Mouse (Mus musculus) cerebellum, adult 2 months (tissue): ENCODE data around the gene Hhatl. TPM values are rescaled to one million over a fixed set of nuclear protein-coding genes. Genes with fewer than 3 reads are reported as not detected.

Source experiments
- DNase-seq, 2 experiments: peaks; one replicate each; pipeline ENCODE4 v3.0.0; 2021
- H3K27ac ChIP-seq: fragments of 200-500 bp; 2 replicates; pipeline ENCODE4 v1.5.1; 2012; ENCODE audit warnings: low read length, control low read depth, inconsistent platforms; ENCODE audit not compliant: insufficient read depth
- H3K27me3 ChIP-seq: fragments of 200-500 bp; 2 replicates; pipeline ENCODE4 v1.6.1; 2012; ENCODE audit warnings: inconsistent platforms, mild to moderate bottlenecking, low read length, moderate library complexity; ENCODE audit not compliant: control insufficient read depth, insufficient read depth
- H3K4me1 ChIP-seq: fragments of 200-500 bp; 2 replicates; pipeline ENCODE4 v1.6.1; 2011; ENCODE audit warnings: low read length; ENCODE audit not compliant: control insufficient read depth, insufficient read depth
- H3K4me3 ChIP-seq: fragments of 200-500 bp; replicated peaks from 2 replicates; pipeline ENCODE3; 2011; ENCODE audit warnings: mild to moderate bottlenecking, low read depth, low read length, control low read depth; ENCODE audit not compliant: insufficient read depth
- CTCF ChIP-seq: fragments of 200-500 bp; IDR thresholded peaks from 2 replicates; pipeline ENCODE4 v1.5.1; 2011; ENCODE audit warnings: low read depth, mild to moderate bottlenecking, control low read depth, low read length, moderate library complexity, borderline replicate concordance; ENCODE audit not compliant: insufficient read depth
- POLR2A ChIP-seq: fragments of 200-500 bp; IDR thresholded peaks from 2 replicates; pipeline ENCODE4 v1.6.1; 2011; ENCODE audit warnings: low read length, control low read depth, borderline replicate concordance; ENCODE audit not compliant: insufficient read depth
- WGBS: fragments of 180-500 bp; shearing (Covaris S2); methylation state at CpG from one replicate; pipeline ENCODE4 v1.1.7; 2018; 5-methylcytosine and 5-hydroxymethylcytosine counted together
- polyA plus RNA-seq: library from polyadenylated mRNA; depleted of rRNA; stranded (reverse); fragments of >200 nt; gene quantifications from 2 replicates; pipeline ENCODE4 v1.2.3, GENCODE M21; 2012

The Hhatl gene
- polyA plus RNA-seq, 1 experiment: 43.9 TPM

DNA sequence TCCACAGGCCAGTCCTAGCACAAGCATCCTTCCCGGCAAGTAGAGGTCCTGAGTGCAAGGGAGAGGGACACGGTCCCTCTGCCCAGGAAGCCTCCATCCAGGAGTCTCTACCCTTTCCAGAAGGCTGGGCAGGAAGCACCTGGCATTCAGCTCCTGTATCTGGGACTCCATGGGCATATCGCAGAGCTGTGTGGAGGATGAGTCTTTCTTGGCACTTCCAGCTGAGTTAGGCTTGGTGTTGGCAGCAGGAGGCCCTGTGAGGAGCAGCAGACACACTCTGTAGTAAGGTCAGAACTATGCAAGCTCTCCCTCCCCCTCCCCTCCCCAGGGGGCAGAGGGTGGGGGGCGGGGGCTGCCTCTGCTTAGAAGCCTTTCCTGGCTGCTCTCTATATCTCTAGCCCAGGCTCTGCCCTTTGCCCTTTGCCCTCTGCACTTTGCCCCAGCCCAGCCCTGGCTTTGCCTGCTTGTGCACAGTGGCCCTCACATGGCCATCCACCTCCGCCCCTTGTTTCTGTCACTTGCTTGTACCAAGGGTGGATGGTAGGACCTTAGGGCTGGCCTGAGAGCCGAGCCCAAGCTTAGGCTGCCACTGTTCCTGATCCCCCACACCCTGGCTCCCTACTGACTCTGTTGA lies 6.7 kb upstream of the Hhatl start:
- Histone ChIP-seq H3K4me3 (no peak overlapping the region), H3K27me3 (no peaks in the 10 kb centered on the region), H3K4me1 (peaks cover 9% of the 10 kb centered on the region), H3K27ac (no peak overlapping the region)
- WGBS: 59% methylated on average over 6 of the region's 6 CpGs
- no peak for DNase-seq
- TF ChIP-seq POLR2A (no peak), CTCF (no peak)

DNA sequence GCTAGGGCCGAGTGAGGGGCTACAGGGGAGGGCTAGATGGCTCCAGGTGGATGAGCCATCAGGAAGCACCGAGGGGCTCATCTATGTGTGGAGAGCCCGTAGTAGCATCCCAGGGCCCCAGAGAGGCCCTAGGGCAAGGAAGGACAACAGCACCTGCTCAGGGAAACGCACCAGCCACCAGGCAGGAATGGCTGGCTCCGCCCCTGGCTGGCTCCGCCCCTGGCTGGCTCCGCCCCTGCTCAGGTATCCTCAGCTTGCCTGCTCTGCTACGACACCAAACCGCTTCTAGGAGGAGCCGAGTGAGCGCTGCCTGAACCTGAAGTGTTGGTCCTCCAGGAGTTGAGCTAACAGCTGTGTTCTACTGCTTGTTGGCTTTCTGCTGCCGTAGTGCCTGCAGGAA lies 5.4 kb upstream of the Hhatl start:
- Histone ChIP-seq H3K27ac (no peak overlapping the region), H3K4me1 (peaks cover 9% of the 10 kb centered on the region), H3K27me3 (no peaks in the 10 kb centered on the region), H3K4me3 (no peak overlapping the region)
- TF ChIP-seq CTCF: no peak
- TF ChIP-seq POLR2A: no peak
- no peak for DNase-seq
- 68% methylated on average over 12 of the region's 12 CpGs for WGBS

DNA sequence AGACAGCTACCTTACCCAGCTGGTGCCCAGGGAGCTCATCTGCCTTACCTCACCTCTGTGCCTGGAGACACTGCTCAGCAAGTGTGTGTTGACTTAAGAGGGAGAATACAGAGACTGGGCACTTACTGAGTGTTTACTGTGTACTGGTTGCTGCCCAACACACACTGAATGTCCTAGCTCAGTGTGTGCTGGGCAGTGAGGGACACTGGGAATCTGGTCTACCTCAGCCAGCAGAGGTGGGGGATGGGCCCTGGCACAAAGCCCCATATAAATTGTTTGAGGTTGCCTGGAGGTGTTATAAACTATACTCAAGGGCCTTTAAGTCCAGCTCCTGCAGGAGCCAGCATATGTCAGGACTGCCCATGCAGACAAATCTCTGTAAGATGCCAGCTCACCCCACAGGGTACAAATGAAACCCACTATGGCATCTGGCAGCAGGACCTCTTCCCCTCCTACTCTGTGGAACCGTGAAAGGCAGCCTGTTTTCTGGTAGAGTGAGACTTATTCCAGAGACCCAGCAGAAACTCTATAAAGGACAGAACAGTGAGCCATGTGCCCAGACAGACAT lies 2.7 kb upstream of the Hhatl start:
- Histone ChIP-seq H3K27me3 (no peaks in the 10 kb centered on the region), H3K27ac (no peak overlapping the region), H3K4me1 (peaks cover 17% of the 10 kb centered on the region), H3K4me3 (no peak overlapping the region)
- 8% methylated on average over 1 of the region's 1 CpGs for WGBS
- peak in 1 of 2 experiments; percentile 21 for DNase-seq
- no peak for TF ChIP-seq CTCF

DNA sequence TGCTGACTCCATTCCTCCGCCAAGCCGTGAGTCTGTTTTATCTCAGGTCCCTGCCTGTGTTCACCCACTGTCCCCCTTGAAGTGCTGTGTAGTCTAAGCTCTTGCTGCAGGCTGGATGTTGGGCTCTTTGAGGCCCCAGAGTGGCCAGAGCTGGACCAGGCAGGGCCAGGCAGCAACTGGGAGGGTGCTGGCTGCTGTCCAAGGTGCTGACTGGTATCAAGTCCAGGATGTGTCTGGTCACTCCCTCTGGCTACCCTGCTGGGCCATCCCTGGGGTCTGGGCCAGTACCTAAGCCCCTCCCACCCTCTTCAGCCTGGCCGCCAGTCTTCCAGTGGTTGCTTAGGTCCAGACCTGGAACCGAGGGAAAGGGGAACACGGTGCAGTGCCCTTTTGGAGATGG lies 1.1 kb downstream of the Hhatl start:
- H3K4me3 ChIP-seq: no peak overlapping the region

DNA sequence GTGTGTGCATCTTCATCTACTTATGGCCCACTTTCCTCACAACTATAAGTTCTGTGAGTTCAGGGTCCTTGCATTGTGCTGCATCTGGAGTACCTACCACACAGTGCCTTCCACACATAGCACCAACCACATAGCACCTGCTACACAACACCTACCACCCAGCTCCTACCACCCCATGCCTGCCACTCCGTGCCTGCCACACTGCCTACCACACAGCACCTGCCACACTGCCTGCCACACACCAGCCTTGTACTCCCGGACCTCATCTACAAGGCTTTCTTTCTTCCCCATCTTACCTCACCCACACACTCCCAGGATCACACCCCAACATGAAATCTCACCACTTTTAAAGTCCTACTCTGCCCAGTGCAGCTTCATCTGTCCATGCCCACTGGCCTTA lies 5.9 kb downstream of the Hhatl start:
- H3K4me3 ChIP-seq: no peak overlapping the region
- no peaks in the 10 kb centered on the region for H3K27me3 ChIP-seq
- WGBS: 96% methylated on average over 2 of the region's 2 CpGs
- no peak overlapping the region for H3K27ac ChIP-seq
- no peaks in the 10 kb centered on the region for H3K4me1 ChIP-seq
- no peak for TF ChIP-seq POLR2A
- TF ChIP-seq CTCF: no peak
- no peak for DNase-seq

More for the DNA sequence above, 1.1 kb downstream of the Hhatl start:
- no peak overlapping the region for H3K27ac ChIP-seq
- H3K4me1 ChIP-seq: peaks cover 17% of the 10 kb centered on the region
- TF ChIP-seq CTCF (no peak), POLR2A (no peak)
- no peaks in the 10 kb centered on the region for H3K27me3 ChIP-seq
- 23% methylated on average over 5 of the region's 5 CpGs for WGBS
- peak; percentile 36 to 54 for DNase-seq

GRCm38 (mm10) chr9:121785261-121785660 lies 7.0 kb downstream of the Hhatl start:
- 84% methylated on average over 8 of the region's 8 CpGs for WGBS

GRCm38 (mm10) chr9:121784801-121785200 lies 7.5 kb downstream of the Hhatl start:
- Histone ChIP-seq H3K4me1 (no peaks in the 10 kb centered on the region), H3K4me3 (no peak overlapping the region), H3K27ac (no peak overlapping the region), H3K27me3 (no peaks in the 10 kb centered on the region)
- no peak for DNase-seq
- WGBS: 48% methylated on average over 12 of the region's 12 CpGs
- TF ChIP-seq POLR2A: no peak
- TF ChIP-seq CTCF: no peak

More at GRCm38 (mm10) chr9:121785261-121785660, 7.0 kb downstream of the Hhatl start:
- Histone ChIP-seq H3K4me1 (no peaks in the 10 kb centered on the region), H3K27ac (no peak overlapping the region), H3K4me3 (no peak overlapping the region), H3K27me3 (no peaks in the 10 kb centered on the region)
- TF ChIP-seq POLR2A (no peak), CTCF (no peak)
- DNase-seq: no peak

- TF ChIP-seq POLR2A (no peak), CTCF (no peak)
- Histone ChIP-seq H3K27me3 (no peaks in the 10 kb centered on the region), H3K4me1 (peaks cover 6% of the 10 kb centered on the region; the same call in 1 of the 2 replicates), H3K4me3 (peak overlapping the region; percentile 18), H3K27ac (no peak overlapping the region)
- no peak for DNase-seq
- WGBS: 6% methylated on average over 54 of the region's 54 CpGs
These were observed 14.2 kb downstream of the Hhatl start for GRCm38 (mm10) chr9:121778066-121778624.
